Mouse (Mus musculus) intestine, postnatal 0 days (tissue): ENCODE data around the gene Rrad. TPM values are rescaled to one million over a fixed set of nuclear protein-coding genes. Genes with fewer than 3 reads are reported as not detected.

Experiments
- ATAC-seq: fragments of 200-750 bp; cut with Nextera tagmentation; 2 replicates; pipeline ENCODE4 v1.8.0; 2017; ENCODE audit warnings: mild to moderate bottlenecking, moderate TSS enrichment, moderate library complexity
- H3K27ac ChIP-seq: fragments of 300-500 bp; sonication (generic); 2 replicates; pipeline ENCODE4 v1.5.1; 2014; ENCODE audit warnings: mild to moderate bottlenecking, low read depth, low read length, moderate library complexity
- H3K27me3 ChIP-seq: fragments of 300-500 bp; sonication (generic); replicated peaks from 2 replicates; pipeline ENCODE4 v1.6.1; 2014; ENCODE audit warnings: low read length, mixed read lengths; ENCODE audit not compliant: control insufficient read depth, insufficient read depth
- H3K36me3 ChIP-seq: fragments of 300-500 bp; sonication (generic); 2 replicates; pipeline ENCODE4 v1.6.1; 2014; ENCODE audit warnings: mild to moderate bottlenecking, moderate library complexity; ENCODE audit not compliant: control insufficient read depth, insufficient read depth
- H3K4me1 ChIP-seq: fragments of 300-500 bp; sonication (generic); replicated peaks from 2 replicates; pipeline ENCODE4 v1.6.1; 2014; ENCODE audit warnings: antibody characterized with exemption, low read length, mixed read lengths; ENCODE audit not compliant: control insufficient read depth, insufficient read depth
- H3K4me2 ChIP-seq: fragments of 300-500 bp; sonication (generic); replicated peaks from 2 replicates; pipeline ENCODE4 v1.6.1; 2014; ENCODE audit warnings: low read depth, mild to moderate bottlenecking, moderate library complexity
- H3K4me3 ChIP-seq: fragments of 300-500 bp; sonication (generic); 2 replicates; pipeline ENCODE4 v1.5.1; 2014; ENCODE audit warnings: low read depth, low read length
- H3K9ac ChIP-seq: fragments of 300-500 bp; sonication (generic); 2 replicates; pipeline ENCODE4 v1.6.1; 2014; ENCODE audit warnings: mild to moderate bottlenecking, low read depth, low read length
- H3K9me3 ChIP-seq: fragments of 300-500 bp; sonication (generic); 2 replicates; pipeline ENCODE4 v1.6.1; 2016; ENCODE audit warnings: mixed run types; ENCODE audit not compliant: control insufficient read depth
- CTCF ChIP-seq: sonication (generic); IDR thresholded peaks from 2 replicates; pipeline ENCODE4 v1.5.1; 2016; ENCODE audit warnings: low read depth, mild to moderate bottlenecking, control low read depth, antibody characterized with exemption, moderate library complexity
- WGBS: fragments of 180-500 bp; shearing (Covaris S2); extraction: QIAGEN DNeasy Blood & Tissue Kit; methylation state at CpG from one replicate; pipeline ENCODE4 v1.1.7; 2014; 5-methylcytosine and 5-hydroxymethylcytosine counted together
- polyA plus RNA-seq: library from polyadenylated mRNA; unstranded; fragments of >200 nt; fragmentation: Nextera tagmentation; extraction: Ambion mirVana; gene quantifications from 2 replicates; pipeline ENCODE4 v1.2.1, GENCODE M21; 2015

Rrad gene
- polyA plus RNA-seq, 1 experiment from 2014 or later, result 5.8 TPM

DNA sequence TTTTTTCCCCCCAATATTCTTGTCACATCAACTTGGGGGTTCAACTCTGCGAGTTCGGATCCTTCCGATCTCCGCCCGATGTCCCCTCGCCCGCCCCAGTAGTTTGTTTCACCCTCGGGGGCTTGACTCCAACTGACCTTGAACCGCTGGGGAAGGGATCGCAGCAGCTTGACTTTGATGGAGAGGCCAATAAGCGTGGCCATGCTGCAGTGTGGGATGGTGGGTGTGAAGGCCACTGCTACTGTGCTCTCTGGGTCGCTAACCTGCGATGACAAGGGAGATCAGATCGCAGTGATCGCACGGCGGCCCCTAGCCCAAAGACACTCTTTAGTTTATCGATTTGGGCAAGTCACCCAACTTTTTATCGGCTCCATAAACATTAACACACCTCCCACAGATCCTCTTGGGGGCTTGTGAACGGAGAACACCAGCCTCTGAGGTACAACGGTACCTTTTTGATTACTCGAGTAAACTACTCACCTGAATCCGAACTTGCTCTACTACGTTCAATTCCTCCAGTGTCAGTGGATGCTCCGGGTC lies 9.8 kb upstream of the Rrad start:
- Histone ChIP-seq H3K36me3 (peaks cover 8% of the 10 kb centered on the region), H3K9ac (peak overlapping the region; percentile 71), H3K4me3 (peak overlapping the region; percentile 88), H3K27me3 (no peaks in the 10 kb centered on the region), H3K9me3 (no peaks in the 10 kb centered on the region), H3K4me2 (peak overlapping the region; percentile 80), H3K27ac (no peak overlapping the region; the same call in 1 of the 2 replicates), H3K4me1 (peaks cover 8% of the 10 kb centered on the region; the same call in 1 of the 2 replicates)
- WGBS, result 6% methylated on average over 25 of the region's 25 CpGs
- no peak for TF ChIP-seq CTCF
- ATAC-seq, result no peak

DNA sequence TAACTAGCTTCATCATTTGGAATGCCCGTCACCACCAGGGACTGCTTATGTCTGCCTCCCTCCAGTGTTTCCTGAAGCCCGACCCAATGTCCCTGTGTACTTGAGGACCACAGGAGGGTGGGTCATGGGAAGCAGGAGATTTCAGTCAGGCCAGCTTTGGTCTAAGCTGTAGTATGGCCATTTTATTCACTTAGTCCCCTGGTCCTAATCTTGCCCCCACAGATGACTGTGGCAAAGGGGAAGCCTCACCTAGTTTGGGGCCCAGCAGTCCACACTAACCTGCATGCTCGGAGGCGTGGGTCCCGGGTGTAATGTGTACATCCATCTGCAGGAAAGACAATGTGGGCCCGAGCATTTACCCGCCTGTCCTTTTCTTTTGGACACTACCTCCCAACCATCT lies 9.1 kb upstream of the Rrad start:
- peak overlapping the region; percentile 80 for H3K4me2 ChIP-seq
- H3K27me3 ChIP-seq, result no peaks in the 10 kb centered on the region
- peak overlapping the region; percentile 88; the same call in 1 of the 2 replicates for H3K4me3 ChIP-seq
- WGBS, result 57% methylated on average over 7 of the region's 7 CpGs
- no peak for ATAC-seq
- H3K9ac ChIP-seq, result no peak overlapping the region
- H3K36me3 ChIP-seq, result peaks cover 12% of the 10 kb centered on the region
- H3K4me1 ChIP-seq, result peaks cover 8% of the 10 kb centered on the region; the same call in 1 of the 2 replicates
- TF ChIP-seq CTCF, result no peak
- no peak overlapping the region for H3K27ac ChIP-seq
- H3K9me3 ChIP-seq, result no peaks in the 10 kb centered on the region

GRCm38 (mm10) chr8:104638010-104638409 lies 6.9 kb upstream of the Rrad start:
- Histone ChIP-seq H3K4me2 (no peak overlapping the region), H3K9me3 (no peaks in the 10 kb centered on the region), H3K4me3 (no peak overlapping the region), H3K9ac (no peak overlapping the region), H3K36me3 (peaks cover 12% of the 10 kb centered on the region), H3K27ac (no peak overlapping the region), H3K4me1 (peaks cover 8% of the 10 kb centered on the region; the same call in 1 of the 2 replicates), H3K27me3 (no peaks in the 10 kb centered on the region)
- TF ChIP-seq CTCF, result no peak
- WGBS, result 92% methylated on average over 6 of the region's 6 CpGs
- no peak for ATAC-seq

DNA sequence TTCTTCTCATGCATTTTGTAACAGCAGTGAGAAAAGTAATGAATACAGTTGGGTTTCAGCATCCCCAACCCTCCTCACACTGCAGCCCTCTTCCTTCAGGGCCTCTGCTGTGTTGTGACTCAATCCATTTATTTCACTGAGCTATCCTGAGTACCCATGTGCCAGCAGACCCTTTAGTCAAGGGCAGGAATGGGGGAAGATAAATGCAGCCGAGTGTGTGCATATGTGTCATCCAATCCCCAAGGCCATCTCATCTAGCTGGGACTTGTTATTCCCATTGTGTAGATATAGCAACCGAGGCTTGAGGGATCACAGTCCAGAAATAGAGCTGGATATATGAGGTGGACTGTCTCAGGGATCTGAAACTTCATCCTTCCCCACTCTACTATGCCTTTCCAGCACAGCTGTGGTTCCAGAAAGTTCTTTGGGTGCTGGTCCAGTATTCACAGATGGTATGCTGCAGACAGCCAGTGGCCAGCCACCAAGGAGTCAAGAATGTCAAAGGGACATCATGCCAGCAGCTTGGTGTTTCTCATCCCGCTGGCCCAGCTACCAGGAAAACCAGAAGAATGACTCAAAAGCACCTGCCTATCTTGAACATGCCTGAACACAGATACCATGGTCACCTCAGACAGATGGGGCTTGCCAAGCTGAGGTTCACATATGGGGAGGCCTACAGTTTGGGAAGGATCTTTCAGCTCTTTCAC lies 4.0 kb upstream of the Rrad start:
- no peak for ATAC-seq
- Histone ChIP-seq H3K4me2 (no peak overlapping the region), H3K9me3 (no peaks in the 10 kb centered on the region), H3K4me3 (no peak overlapping the region), H3K4me1 (0 out of 2 replicates have a peak, but pooled peaks cover 8% of the 10 kb centered on the region), H3K9ac (no peak overlapping the region), H3K36me3 (peaks cover 12% of the 10 kb centered on the region), H3K27ac (no peak overlapping the region), H3K27me3 (peaks cover 14% of the 10 kb centered on the region; the same call in 1 of the 2 replicates)
- WGBS, result 85% methylated on average over 3 of the region's 3 CpGs
- TF ChIP-seq CTCF, result no peak

DNA sequence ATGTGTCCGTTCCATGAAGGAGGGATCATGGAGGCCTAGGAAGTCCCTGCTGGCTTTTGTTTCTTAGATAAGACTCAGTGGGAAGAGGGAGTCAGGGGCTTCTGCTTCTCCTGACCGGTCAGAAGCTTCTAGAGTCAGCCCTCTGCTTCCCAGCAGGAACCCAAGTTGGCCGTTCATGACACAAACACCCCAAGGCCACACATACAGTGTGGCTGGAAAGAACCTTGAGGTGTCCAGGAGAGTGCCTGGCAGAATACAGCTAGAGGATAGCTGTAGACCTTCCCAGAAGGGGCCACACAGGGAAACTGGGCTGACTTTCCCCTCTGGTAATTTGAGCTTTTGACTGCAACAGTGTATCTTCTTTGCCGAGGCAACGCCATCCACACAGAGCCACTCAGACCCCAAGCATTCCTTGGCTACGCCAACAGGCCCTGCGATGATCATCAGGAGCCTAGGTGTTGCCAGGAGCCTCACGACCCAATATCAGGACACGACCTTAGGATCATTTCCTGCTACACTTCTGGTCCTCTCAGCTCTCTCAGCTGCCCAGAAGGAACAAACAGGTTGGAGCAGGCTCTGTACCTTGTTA lies 2.1 kb upstream of the Rrad start:
- H3K4me1 ChIP-seq, result 0 out of 2 replicates have a peak, but pooled peaks cover 8% of the 10 kb centered on the region

DNA sequence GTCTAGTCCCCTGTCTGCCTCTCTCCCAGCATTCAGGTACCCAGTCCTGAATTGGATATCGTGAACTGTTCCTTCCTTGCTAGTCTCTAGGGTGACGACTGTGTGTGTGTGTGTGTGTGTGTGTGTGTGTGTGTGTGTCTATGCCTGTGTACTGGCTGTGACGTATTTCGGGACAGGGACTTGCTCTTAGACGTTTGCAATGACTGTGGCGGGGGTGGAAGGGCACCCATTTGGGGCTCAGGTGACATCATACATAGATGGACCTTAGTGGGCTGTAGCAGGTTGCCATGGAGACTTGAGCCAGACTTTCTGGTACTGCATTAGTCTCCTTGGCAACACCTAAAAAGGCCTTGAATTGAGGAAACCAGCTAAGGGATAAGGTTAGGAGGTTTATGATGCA lies 1.4 kb upstream of the Rrad start:
- Histone ChIP-seq H3K4me3 (no peak overlapping the region), H3K9me3 (no peaks in the 10 kb centered on the region), H3K4me1 (0 out of 2 replicates have a peak, but pooled peaks cover 5% of the 10 kb centered on the region), H3K36me3 (peaks cover 4% of the 10 kb centered on the region; the same call in 1 of the 2 replicates), H3K27me3 (peaks cover 22% of the 10 kb centered on the region; the same call in 1 of the 2 replicates), H3K4me2 (no peak overlapping the region), H3K9ac (no peak overlapping the region), H3K27ac (no peak overlapping the region)
- 73% methylated on average over 6 of the region's 6 CpGs for WGBS
- TF ChIP-seq CTCF, result no peak
- ATAC-seq, result no peak

More for the DNA sequence above, 2.1 kb upstream of the Rrad start:
- Histone ChIP-seq H3K9ac (no peak overlapping the region), H3K4me2 (no peak overlapping the region), H3K4me3 (no peak overlapping the region), H3K27me3 (peaks cover 22% of the 10 kb centered on the region; the same call in 1 of the 2 replicates), H3K9me3 (no peaks in the 10 kb centered on the region), H3K36me3 (peaks cover 4% of the 10 kb centered on the region; the same call in 1 of the 2 replicates), H3K27ac (no peak overlapping the region)
- no peak for ATAC-seq
- WGBS, result 50% methylated on average over 9 of the region's 9 CpGs
- TF ChIP-seq CTCF, result no peak
